Mouse (Mus musculus) spleen, adult 12 weeks (tissue): ENCODE data around the gene Uts2.
"Not testable (repeated sequence)": the region's sequence is repeated elsewhere in the genome, so short reads cannot be mapped to it uniquely, and the experiment has no call there.

Experiments used
- DNase-seq: peaks from one replicate; pipeline ENCODE4 v3.0.0; 2022; ENCODE audit warnings: low spot score

The Uts2 gene

GRCm38 (mm10) chr4:151015946-151016345 is 19.0 kb downstream of the Uts2 start:
- no peak for DNase-seq

GRCm38 (mm10) chr4:151017356-151017755 is 20.5 kb downstream of the Uts2 start:
- DNase-seq = not testable (repeated sequence)

- no peak for DNase-seq
Observed at GRCm38 (mm10) chr4:151024152-151024551, 27.3 kb downstream of the Uts2 start.

GRCm38 (mm10) chr4:151027001-151027400 is 30.1 kb downstream of the Uts2 start:
- DNase-seq = no peak

- no peak for DNase-seq
Observed at GRCm38 (mm10) chr4:151036521-151036920, 39.6 kb downstream of the Uts2 start.

- no peak for DNase-seq
Observed at GRCm38 (mm10) chr4:151037800-151038199, 40.9 kb downstream of the Uts2 start.

- no peak for DNase-seq
Observed at GRCm38 (mm10) chr4:151041506-151041905, 44.6 kb downstream of the Uts2 start.

- DNase-seq = no peak
Observed at GRCm38 (mm10) chr4:151043281-151043680, 46.4 kb downstream of the Uts2 start.

GRCm38 (mm10) chr4:151044037-151044943 is 47.4 kb downstream of the Uts2 start, which contains the start of gene Per3:
Gene Per3 (minus strand): TSS chr4:151044665.
- DNase-seq = peak; percentile 90

- DNase-seq = no peak
Observed at GRCm38 (mm10) chr4:151044944-151045570, 48.2 kb downstream of the Uts2 start.

GRCm38 (mm10) chr4:151046524-151046923 is 49.6 kb downstream of the Uts2 start:
- DNase-seq = no peak

GRCm38 (mm10) chr4:151051162-151051561 is 54.3 kb downstream of the Uts2 start:
- no peak for DNase-seq
